Mouse (Mus musculus): ENCODE measurements at regions not wholly inside any gene's neighbourhood (a gene's known extent, or its start where the extent isn't known, plus 50 kb on each side); places are given as distances from the start of the nearest gene placed in this dataset.

DNA sequence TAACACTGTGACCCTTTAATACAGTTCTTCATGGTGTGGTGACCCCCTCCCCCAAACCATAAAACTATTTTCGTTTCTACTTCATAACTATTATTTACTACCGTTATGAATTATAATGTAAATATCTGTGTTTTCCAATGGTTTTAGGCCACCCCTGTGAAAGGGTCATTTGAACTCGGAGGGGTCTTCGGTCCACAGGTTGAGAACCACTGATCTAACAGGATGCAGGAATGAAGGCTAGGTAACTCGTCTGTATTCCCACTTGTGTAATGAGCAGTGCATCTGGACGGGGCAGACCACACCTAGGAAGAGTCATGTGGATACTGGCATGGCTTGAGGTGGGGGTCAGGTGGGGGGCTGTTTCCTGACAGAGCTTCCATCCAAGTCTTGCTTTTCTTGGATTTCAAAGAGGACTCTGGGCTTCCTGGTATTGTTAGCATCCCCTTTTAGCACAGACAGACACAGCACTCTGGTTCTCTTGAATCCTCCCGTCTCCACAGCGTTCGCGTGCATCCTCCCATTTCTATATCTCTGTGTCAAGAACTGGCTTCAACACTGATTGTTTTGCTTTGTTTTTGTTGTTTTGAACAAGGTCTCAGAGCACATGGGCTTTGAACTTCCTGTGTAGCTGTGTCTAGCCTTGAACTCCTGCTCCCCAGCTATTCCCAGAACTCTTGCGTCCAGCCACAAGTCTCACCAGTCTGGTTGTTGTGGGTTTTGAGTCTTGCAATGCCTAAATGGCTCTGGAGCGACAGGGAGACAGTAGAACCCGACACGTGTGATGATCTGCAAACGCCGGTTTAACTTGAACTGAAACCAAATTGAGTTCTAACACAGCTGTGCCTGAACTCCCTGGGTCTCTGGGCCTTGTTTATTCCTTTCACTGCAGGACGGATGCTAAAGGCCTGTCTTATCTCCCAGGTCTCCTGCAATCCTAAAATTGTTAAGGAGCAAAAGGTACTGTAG, 75.4 kb upstream of the Ralgps2 start:
- no peak for DNase-seq (ENCODE audit: low read depth, low spot score)

DNA sequence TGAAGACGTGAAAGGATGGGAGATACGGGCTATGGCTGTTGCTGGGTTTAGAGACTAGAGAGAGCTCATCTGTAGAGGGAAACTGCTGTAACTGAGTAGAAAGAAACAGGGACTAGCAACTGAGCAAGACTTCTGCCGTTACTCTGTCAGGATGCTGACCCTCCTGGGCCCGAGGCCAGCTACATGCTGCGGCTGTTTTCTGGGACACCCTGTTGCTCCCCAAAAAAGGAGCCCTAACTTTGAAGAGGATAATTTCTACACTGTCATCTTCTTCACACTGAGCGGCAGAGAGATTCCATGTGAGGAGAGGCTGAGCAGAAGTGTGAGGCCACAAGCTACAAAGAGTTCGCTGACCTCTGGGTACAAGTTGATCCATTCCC, 74.2 kb upstream of the Ralgps2 start:
- no peak for DNase-seq (ENCODE audit: low read depth, low spot score)

GRCm38 (mm10) chr1:157012950-157013668, 73.7 kb upstream of the Ralgps2 start:
- DNase-seq (ENCODE audit: low read depth, low spot score) = no peak

DNA sequence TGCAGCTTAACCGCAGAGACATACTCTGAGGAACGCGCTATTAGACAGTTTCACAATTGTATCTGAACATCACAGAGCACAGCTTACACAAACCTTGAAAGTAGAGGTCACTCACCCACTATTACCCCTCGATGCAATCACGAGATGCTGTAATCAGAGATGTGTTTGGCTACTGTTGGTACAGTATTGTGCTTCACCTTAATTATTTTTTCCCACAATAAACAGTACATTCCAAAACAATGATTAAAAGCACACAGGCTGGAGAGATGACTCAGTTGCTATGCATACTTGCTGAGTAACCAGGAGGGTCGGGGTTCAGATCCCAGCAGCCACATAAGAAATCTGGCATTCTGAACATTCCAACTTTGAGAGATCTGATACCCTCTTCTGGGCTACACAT, 71.8 kb upstream of the Ralgps2 start:
- no peak for DNase-seq (ENCODE audit: low read depth, low spot score)

GRCm38 (mm10) chr1:157009427-157009826, 70.0 kb upstream of the Ralgps2 start:
- DNase-seq (ENCODE audit: low read depth, low spot score) = no peak

- no peak for DNase-seq (ENCODE audit: low read depth, low spot score)
These were observed 68.7 kb upstream of the Ralgps2 start for GRCm38 (mm10) chr1:157007891-157008730.

DNA sequence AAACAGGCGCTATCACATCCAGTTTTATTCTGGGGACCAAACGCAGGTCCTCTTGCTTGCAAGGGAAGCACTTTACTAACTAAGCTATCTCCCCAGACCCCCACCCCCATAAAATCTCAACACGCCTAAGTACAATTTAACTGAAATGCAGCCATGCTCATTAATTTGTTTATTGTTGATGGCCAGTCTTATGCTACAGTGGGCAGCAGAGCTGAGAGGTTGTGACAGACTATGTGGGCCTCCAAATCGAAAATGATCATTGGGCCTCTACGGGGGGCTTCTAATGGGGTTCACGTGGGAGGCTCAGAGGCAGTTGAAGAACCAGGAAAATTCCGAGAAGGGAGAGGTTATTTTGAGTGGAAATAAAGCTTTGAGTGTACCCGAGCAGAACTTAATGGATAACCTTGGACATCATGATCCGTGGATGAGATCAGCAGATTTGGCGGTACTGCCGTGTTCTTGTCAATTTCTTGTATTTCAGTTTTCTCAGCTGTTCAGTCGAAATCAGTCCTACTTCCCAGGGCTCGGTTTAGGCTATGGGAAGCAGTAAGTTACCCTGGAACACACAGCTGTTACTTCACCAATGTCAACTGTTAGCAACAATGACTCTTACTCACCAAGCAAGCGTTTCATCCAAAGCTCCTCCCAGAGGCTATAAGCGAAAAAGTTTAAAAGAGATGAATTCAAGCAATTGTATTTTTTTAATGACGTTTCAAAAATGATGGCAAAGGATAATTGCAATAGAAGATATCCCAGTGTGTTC, 65.1 kb upstream of the Ralgps2 start:
- DNase-seq (ENCODE audit: low read depth, low spot score) = no peak

DNA sequence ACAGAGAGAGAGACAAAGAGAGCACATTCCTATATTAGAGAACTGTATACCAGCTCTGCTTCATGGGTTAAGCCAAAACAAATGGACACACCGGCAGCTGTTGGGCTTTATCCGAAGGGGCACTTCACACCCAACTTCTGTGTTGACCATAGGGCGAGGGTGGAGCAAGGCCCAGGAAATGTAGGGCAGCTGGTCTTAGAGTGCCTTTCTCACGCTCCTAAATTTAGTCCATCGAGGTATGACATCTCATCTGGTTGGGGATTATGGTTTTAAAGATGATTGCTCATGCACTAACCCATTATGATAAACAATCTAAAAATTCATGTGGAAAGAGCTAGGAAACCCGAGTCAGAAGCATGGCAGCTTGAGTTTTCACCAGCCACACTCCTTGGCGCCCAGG, 63.6 kb upstream of the Ralgps2 start:
- DNase-seq (ENCODE audit: low read depth, low spot score) = no peak

DNA sequence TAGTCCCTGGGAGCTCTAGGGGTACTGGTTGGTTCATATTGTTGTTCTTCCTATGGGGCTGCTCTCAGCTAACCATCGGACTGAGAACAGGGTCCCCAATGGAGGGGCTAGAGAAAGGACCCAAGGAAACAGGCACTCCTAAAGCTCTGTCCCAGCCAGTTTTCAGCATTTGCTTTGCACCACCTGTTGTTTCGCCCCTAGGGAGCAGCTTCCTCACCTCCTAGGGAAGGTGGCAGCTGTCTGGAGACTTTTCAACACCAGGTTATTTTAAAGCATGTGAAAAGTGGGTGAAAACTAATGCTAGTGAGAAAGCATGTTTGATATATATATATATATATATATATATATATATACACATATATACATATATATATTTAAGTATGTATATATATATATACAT, 62.8 kb upstream of the Ralgps2 start:
- DNase-seq (ENCODE audit: low read depth, low spot score) = no peak

- no peak for DNase-seq (ENCODE audit: low read depth, low spot score)
These were observed 61.7 kb upstream of the Ralgps2 start for GRCm38 (mm10) chr1:157001008-157001660.

GRCm38 (mm10) chr1:156999947-157000346, 60.5 kb upstream of the Ralgps2 start:
- DNase-seq (ENCODE audit: low read depth, low spot score) = no peak

DNA sequence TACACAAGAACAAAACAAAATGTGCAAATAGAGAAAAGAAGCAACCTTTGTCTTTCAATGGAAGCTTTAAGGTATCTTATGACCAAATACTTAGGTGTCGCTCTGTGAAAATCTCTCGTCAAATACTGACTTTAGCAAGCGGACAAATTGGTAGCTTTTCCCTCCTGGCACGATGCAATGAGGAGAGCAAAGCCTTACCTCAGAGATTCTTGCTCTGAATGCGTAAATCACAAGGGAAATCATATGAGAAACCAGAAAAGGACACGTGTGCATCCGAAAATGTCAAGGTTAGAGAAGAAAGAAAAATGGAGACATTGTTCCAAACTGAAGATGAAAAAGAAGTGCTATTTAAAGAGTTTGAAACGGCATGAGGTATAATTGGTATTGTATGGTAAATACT, 59.8 kb upstream of the Ralgps2 start:
- no peak for DNase-seq (ENCODE audit: low read depth, low spot score)

DNA sequence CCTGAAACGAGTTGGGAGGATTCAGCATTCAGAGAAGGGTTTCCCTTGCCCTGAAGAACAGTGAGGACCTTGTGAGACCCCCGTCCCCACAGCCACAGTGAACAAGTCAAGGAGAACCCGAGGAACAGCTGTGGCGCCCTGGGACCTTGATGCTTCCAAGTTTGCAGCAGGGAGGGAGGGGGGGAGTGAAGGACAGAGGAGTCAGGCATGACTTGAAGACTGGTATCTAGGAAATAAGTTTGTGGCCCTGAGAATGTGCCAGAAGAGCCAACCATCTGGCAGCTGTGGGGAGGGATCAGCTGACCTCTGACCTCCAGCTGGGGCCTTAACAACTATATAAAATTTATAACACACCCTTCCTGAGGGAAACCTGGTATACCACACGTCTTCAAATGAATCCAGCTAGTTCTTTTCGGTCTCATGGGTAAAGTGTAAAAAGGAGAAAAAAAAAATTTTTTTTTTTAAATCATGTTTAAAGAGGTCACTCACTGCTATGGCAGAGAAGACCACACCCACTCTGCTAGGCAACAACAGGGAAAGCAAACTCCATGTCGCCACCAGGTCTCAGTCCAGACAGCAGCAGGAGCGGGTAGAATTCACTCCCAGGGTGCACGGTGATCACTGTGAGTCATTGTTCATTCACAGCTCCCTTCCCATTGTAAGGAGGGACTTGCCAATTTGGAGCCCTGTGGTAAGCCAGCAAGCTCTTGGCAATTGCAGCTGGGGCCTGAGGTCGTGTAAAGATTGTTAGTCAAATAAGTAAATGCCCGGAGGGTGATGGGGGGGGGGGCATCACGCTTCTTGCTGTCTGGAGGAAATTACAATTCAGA, 58.3 kb upstream of the Ralgps2 start:
- peak; percentile 30 for DNase-seq (ENCODE audit: low read depth, low spot score)

DNA sequence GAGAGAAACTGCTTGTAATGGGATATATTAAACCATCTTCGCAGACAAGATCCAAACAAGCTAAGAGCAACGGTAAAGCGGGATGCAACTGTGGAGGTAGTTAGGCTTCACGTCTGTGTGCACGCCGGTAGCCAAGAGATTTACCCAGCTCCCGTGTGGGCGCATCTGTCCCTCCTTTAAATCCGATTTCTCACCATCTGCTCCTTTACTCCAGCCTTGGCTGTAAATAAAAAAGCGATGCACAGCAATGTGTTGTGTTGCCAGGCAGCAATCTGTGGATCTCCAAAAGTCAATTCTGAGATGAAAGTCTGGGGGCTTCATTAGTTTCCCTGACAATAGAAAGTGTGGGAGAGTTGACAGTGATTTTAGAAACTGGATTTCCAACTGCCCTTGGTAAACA, 57.6 kb upstream of the Ralgps2 start:
- DNase-seq (ENCODE audit: low read depth, low spot score) = no peak

- no peak for DNase-seq (ENCODE audit: low read depth, low spot score)
These were observed 56.9 kb upstream of the Ralgps2 start for GRCm38 (mm10) chr1:156996084-156996880.

- no peak for DNase-seq (ENCODE audit: low read depth, low spot score)
These were observed 55.9 kb upstream of the Ralgps2 start for GRCm38 (mm10) chr1:156995180-156995951.

GRCm38 (mm10) chr1:156994644-156995016, 55.2 kb upstream of the Ralgps2 start:
- no peak for DNase-seq (ENCODE audit: low read depth, low spot score)

GRCm38 (mm10) chr1:156994005-156994643, 54.7 kb upstream of the Ralgps2 start:
- no peak for DNase-seq (ENCODE audit: low read depth, low spot score)

Data from embryo, embryonic 11.5 days (tissue).